Mouse (Mus musculus) gastrocnemius, adult 8-10 months (tissue): ENCODE data around the gene Tnr. TPM values are rescaled to one million over a fixed set of nuclear protein-coding genes. Genes with fewer than 3 reads are reported as not detected.

Source experiments
- DNase-seq, 2 experiments: peaks; one replicate each; pipeline ENCODE4 v3.0.0; 2022; ENCODE audit warnings: low spot score in 2 of 2
- total RNA-seq, 4 experiments: library from RNA; stranded (reverse); gene quantifications; 2 replicates each; pipeline ENCODE4 v1.2.4; 2022

The Tnr gene
- total RNA-seq, 4 experiments from 2014 or later = 0.05 TPM; not detected in 3

GRCm38 (mm10) chr1:159565129-159565528 is 41.6 kb downstream of the Tnr start:
- no peak for DNase-seq

- no peak for DNase-seq
These were observed 42.5 kb downstream of the Tnr start for GRCm38 (mm10) chr1:159566046-159566445.

- no peak for DNase-seq
These were observed 43.6 kb downstream of the Tnr start for GRCm38 (mm10) chr1:159567171-159567570.

GRCm38 (mm10) chr1:159570270-159570669 is 46.7 kb downstream of the Tnr start:
- no peak for DNase-seq

GRCm38 (mm10) chr1:159570831-159571230 is 47.3 kb downstream of the Tnr start:
- no peak for DNase-seq

- DNase-seq = no peak
These were observed 48.4 kb downstream of the Tnr start for GRCm38 (mm10) chr1:159571951-159572350.

- DNase-seq = no peak
These were observed 49.5 kb downstream of the Tnr start for GRCm38 (mm10) chr1:159573116-159573515.

GRCm38 (mm10) chr1:159574661-159575060 is 51.1 kb downstream of the Tnr start:
- no peak for DNase-seq

GRCm38 (mm10) chr1:159576246-159576645 is 52.7 kb downstream of the Tnr start:
- no peak for DNase-seq

GRCm38 (mm10) chr1:159578391-159578790 is 54.8 kb downstream of the Tnr start:
- DNase-seq = no peak

- no peak for DNase-seq
These were observed 56.9 kb downstream of the Tnr start for GRCm38 (mm10) chr1:159580335-159580921.

- DNase-seq = no peak
These were observed 60.3 kb downstream of the Tnr start for GRCm38 (mm10) chr1:159583877-159584276.

GRCm38 (mm10) chr1:159588741-159589140 is 65.2 kb downstream of the Tnr start:
- no peak for DNase-seq

- DNase-seq = no peak
These were observed 70.8 kb downstream of the Tnr start for GRCm38 (mm10) chr1:159594099-159595058.

- DNase-seq = no peak
These were observed 72.2 kb downstream of the Tnr start for GRCm38 (mm10) chr1:159595729-159596128.

GRCm38 (mm10) chr1:159596640-159597039 is 73.1 kb downstream of the Tnr start:
- no peak for DNase-seq

- no peak for DNase-seq
These were observed 90.0 kb downstream of the Tnr start for GRCm38 (mm10) chr1:159613561-159613960.

GRCm38 (mm10) chr1:159614062-159614601 is 90.6 kb downstream of the Tnr start:
- DNase-seq = no peak

GRCm38 (mm10) chr1:159614644-159615431 is 91.3 kb downstream of the Tnr start:
- DNase-seq = no peak

GRCm38 (mm10) chr1:159615686-159616085 is 92.1 kb downstream of the Tnr start:
- no peak for DNase-seq

- DNase-seq = no peak
These were observed 95.6 kb downstream of the Tnr start for GRCm38 (mm10) chr1:159619205-159619604.

- DNase-seq = no peak
These were observed 97.8 kb downstream of the Tnr start for GRCm38 (mm10) chr1:159621321-159621720.
